Mouse (Mus musculus) liver, embryonic 14.5 days (tissue): ENCODE data around the gene Aqp1.

Experiments
- CTCF ChIP-seq: IDR thresholded peaks from 2 replicates; pipeline ENCODE4 v1.5.1; 2016; ENCODE audit warnings: antibody characterized with exemption, low read depth, control low read depth
- EP300 ChIP-seq: IDR thresholded peaks from 2 replicates; pipeline ENCODE4 v1.6.1; 2016; ENCODE audit warnings: antibody characterized with exemption, low read depth

- no peak for TF ChIP-seq CTCF
- no peak for TF ChIP-seq EP300
These were observed 19.3 kb downstream of the Aqp1 start for GRCm38 (mm10) chr6:55355575-55355974.
